Mouse (Mus musculus) myocyte (in vitro differentiated cells): ENCODE results near the gene Cdkn2a. TPM values are rescaled to one million over a fixed set of nuclear protein-coding genes. Genes with fewer than 3 reads are reported as not detected.

Experiments
- H3K27me3 ChIP-seq: one replicate; pipeline ENCODE4 v1.6.1; 2011; ENCODE audit not compliant: control insufficient read depth, insufficient read depth, insufficient read length
- H3K36me3 ChIP-seq: one replicate; pipeline ENCODE4 v1.6.1; 2011; ENCODE audit not compliant: control insufficient read depth, insufficient read depth
- H3K4me2 ChIP-seq: one replicate; pipeline ENCODE4 v1.6.1; 2011; ENCODE audit warnings: low read depth, control low read depth
- H3K4me3 ChIP-seq: one replicate; pipeline ENCODE4 v1.5.1; 2011; ENCODE audit warnings: mild to moderate bottlenecking, control low read depth, moderate library complexity
- H3K79me2 ChIP-seq: one replicate; pipeline ENCODE4 v1.6.1; 2011; ENCODE audit not compliant: control insufficient read depth, insufficient read depth
- H3ac ChIP-seq: one replicate; pipeline ENCODE4 v1.6.1; 2011; ENCODE audit not compliant: control insufficient read depth, insufficient read length
- CEBPB ChIP-seq: IDR thresholded peaks from 2 replicates; pipeline ENCODE4 v1.6.1; 2011; ENCODE audit warnings: mild to moderate bottlenecking, moderate library complexity; ENCODE audit not compliant: poor library complexity, insufficient read depth, severe bottlenecking
- E2F4 ChIP-seq: IDR thresholded peaks from one replicate; pipeline ENCODE4 v1.6.1; 2011; ENCODE audit warnings: mild to moderate bottlenecking, control low read depth, moderate library complexity; ENCODE audit not compliant: insufficient read depth
- MAX ChIP-seq: IDR thresholded peaks from one replicate; pipeline ENCODE4 v1.6.1; 2011; ENCODE audit warnings: low read depth, mild to moderate bottlenecking, control low read depth
- MYOD1 ChIP-seq, 3 experiments: IDR thresholded peaks; one replicate each; pipeline ENCODE4 v1.6.1; 2011; ENCODE audit warnings: control low read depth in 2 of 3, low read depth in 2 of 3, mild to moderate bottlenecking in 2 of 3, moderate library complexity in 1 of 3; ENCODE audit not compliant: insufficient read length in 2 of 3, control insufficient read depth in 1 of 3
- MYOG ChIP-seq, 3 experiments: IDR thresholded peaks; one replicate each; pipeline ENCODE4 v1.6.1; 2011; ENCODE audit warnings: control low read depth in 2 of 3, low read depth in 2 of 3, mild to moderate bottlenecking in 2 of 3; ENCODE audit not compliant: insufficient read length in 2 of 3, control insufficient read depth in 1 of 3, insufficient read depth in 1 of 3
- POLR2A ChIP-seq: IDR thresholded peaks from one replicate; pipeline ENCODE4 v1.6.1; 2011; ENCODE audit warnings: low read depth, mild to moderate bottlenecking, control low read depth, moderate library complexity; ENCODE audit not compliant: insufficient read length
- POLR2AphosphoS2 ChIP-seq: IDR thresholded peaks from one replicate; pipeline ENCODE4 v1.6.1; 2011; ENCODE audit warnings: low read depth, control low read depth; ENCODE audit not compliant: insufficient read length
- REST ChIP-seq: IDR thresholded peaks from one replicate; pipeline ENCODE4 v1.6.1; 2011; ENCODE audit warnings: mild to moderate bottlenecking, control low read depth, moderate library complexity; ENCODE audit not compliant: insufficient read depth, insufficient read length
- SRF ChIP-seq: IDR thresholded peaks from one replicate; pipeline ENCODE4 v1.6.1; 2011; ENCODE audit warnings: low read depth; ENCODE audit not compliant: control insufficient read depth, insufficient read length
- TCF12 ChIP-seq: IDR thresholded peaks from one replicate; pipeline ENCODE4 v1.6.1; 2011; ENCODE audit warnings: mild to moderate bottlenecking, control low read depth; ENCODE audit not compliant: poor library complexity, insufficient read depth, severe bottlenecking
- TCF3 ChIP-seq: IDR thresholded peaks from one replicate; pipeline ENCODE4 v1.6.1; 2011; ENCODE audit warnings: low read depth, control low read depth; ENCODE audit not compliant: insufficient read length
- USF1 ChIP-seq: IDR thresholded peaks from one replicate; pipeline ENCODE4 v1.6.1; 2011; ENCODE audit warnings: low read depth, mild to moderate bottlenecking, control low read depth, moderate library complexity
- polyA plus RNA-seq: library from polyadenylated mRNA; unstranded; fragments of >200 nt; fragmentation: generic; extraction: Trizol; gene quantifications from one replicate; pipeline ENCODE4 v1.2.1, GENCODE M21; 2012; ENCODE audit warnings: missing spikeins

The Cdkn2a gene
- polyA plus RNA-seq, 1 experiment: not detected

- Histone ChIP-seq H3K36me3 (no peaks in the 10 kb centered on the region), H3K4me3 (no peak overlapping the region), H3K4me2 (no peak overlapping the region), H3ac (no peak overlapping the region), H3K27me3 (no peaks in the 10 kb centered on the region), H3K79me2 (no peaks in the 10 kb centered on the region)
- TF ChIP-seq CEBPB: no peak
- no peak for TF ChIP-seq MYOG (IDR thresholded peaks at IDR 0.05; ENCODE audit: control insufficient read depth in 1 of 3, insufficient read depth in 1 of 3, insufficient read length in 2 of 3, low read depth in 2 of 3)
- TF ChIP-seq MYOD1 (IDR thresholded peaks at IDR 0.05; ENCODE audit: control insufficient read depth in 1 of 3, insufficient read length in 2 of 3, low read depth in 2 of 3): no peak
- no peak for TF ChIP-seq MAX
- TF ChIP-seq USF1: no peak
- no peak for TF ChIP-seq POLR2AphosphoS2
- TF ChIP-seq TCF3: no peak
- TF ChIP-seq E2F4: no peak
- TF ChIP-seq SRF: no peak
- no peak for TF ChIP-seq REST
- no peak for TF ChIP-seq POLR2A
- TF ChIP-seq TCF12: no peak
Observed at GRCm38 (mm10) chr4:89302129-89302528, 7.7 kb upstream of the Cdkn2a start.

GRCm38 (mm10) chr4:89299721-89300120, 5.3 kb upstream of the Cdkn2a start:
- H3K4me2 ChIP-seq: no peak overlapping the region
- no peaks in the 10 kb centered on the region for H3K79me2 ChIP-seq
- no peak overlapping the region for H3ac ChIP-seq
- no peaks in the 10 kb centered on the region for H3K27me3 ChIP-seq
- no peaks in the 10 kb centered on the region for H3K36me3 ChIP-seq
- TF ChIP-seq SRF: no peak
- TF ChIP-seq MYOG (IDR thresholded peaks at IDR 0.05; ENCODE audit: control insufficient read depth in 1 of 3, insufficient read depth in 1 of 3, insufficient read length in 2 of 3, low read depth in 2 of 3): no peak
- no peak for TF ChIP-seq TCF12
- no peak for TF ChIP-seq POLR2AphosphoS2
- TF ChIP-seq CEBPB: no peak
- TF ChIP-seq TCF3: no peak
- H3K4me3 ChIP-seq: no peak overlapping the region

GRCm38 (mm10) chr4:89295441-89296220, 1.2 kb upstream of the Cdkn2a start:
- no peaks in the 10 kb centered on the region for H3K36me3 ChIP-seq
- no peaks in the 10 kb centered on the region for H3K79me2 ChIP-seq
- TF ChIP-seq SRF (no peak), E2F4 (no peak), POLR2A (no peak), CEBPB (no peak)
- H3K4me3 ChIP-seq: no peak overlapping the region
- H3K4me2 ChIP-seq: no peak overlapping the region
- no peaks in the 10 kb centered on the region for H3K27me3 ChIP-seq
- no peak overlapping the region for H3ac ChIP-seq

- no peak for TF ChIP-seq MYOD1 (IDR thresholded peaks at IDR 0.05; ENCODE audit: control insufficient read depth in 1 of 3, insufficient read length in 2 of 3, low read depth in 2 of 3)
- TF ChIP-seq TCF12: no peak
- TF ChIP-seq USF1: no peak
- no peak for TF ChIP-seq REST
- no peak for TF ChIP-seq POLR2A
- H3K4me2 ChIP-seq: no peak overlapping the region
- H3K27me3 ChIP-seq: no peaks in the 10 kb centered on the region
- H3K79me2 ChIP-seq: no peaks in the 10 kb centered on the region
- H3ac ChIP-seq: no peak overlapping the region
- no peak overlapping the region for H3K4me3 ChIP-seq
- no peaks in the 10 kb centered on the region for H3K36me3 ChIP-seq
Observed at GRCm38 (mm10) chr4:89294091-89294485, 365 bp downstream of the Cdkn2a start.

- no peak for TF ChIP-seq E2F4
- no peak for TF ChIP-seq CEBPB
- TF ChIP-seq POLR2AphosphoS2: no peak
- no peak for TF ChIP-seq MAX
- no peak for TF ChIP-seq MYOG (IDR thresholded peaks at IDR 0.05; ENCODE audit: control insufficient read depth in 1 of 3, insufficient read depth in 1 of 3, insufficient read length in 2 of 3, low read depth in 2 of 3)
- no peak for TF ChIP-seq USF1
- TF ChIP-seq SRF: no peak
- no peak for TF ChIP-seq REST
- TF ChIP-seq MYOD1 (IDR thresholded peaks at IDR 0.05; ENCODE audit: control insufficient read depth in 1 of 3, insufficient read length in 2 of 3, low read depth in 2 of 3): no peak
- H3K4me3 ChIP-seq: no peak overlapping the region
- H3K27me3 ChIP-seq: no peaks in the 10 kb centered on the region
Observed at GRCm38 (mm10) chr4:89293516-89293915, 937 bp downstream of the Cdkn2a start.

GRCm38 (mm10) chr4:89289028-89289427, 5.4 kb downstream of the Cdkn2a start:
- Histone ChIP-seq H3K36me3 (no peaks in the 10 kb centered on the region), H3ac (no peak overlapping the region), H3K27me3 (no peaks in the 10 kb centered on the region), H3K4me2 (no peak overlapping the region), H3K4me3 (no peak overlapping the region), H3K79me2 (no peaks in the 10 kb centered on the region)
- TF ChIP-seq POLR2A (no peak), POLR2AphosphoS2 (no peak), MYOD1 (IDR thresholded peaks at IDR 0.05; ENCODE audit: control insufficient read depth in 1 of 3, insufficient read length in 2 of 3, low read depth in 2 of 3) (no peak), SRF (no peak), CEBPB (no peak), REST (no peak), TCF3 (no peak), USF1 (no peak), MAX (no peak), E2F4 (no peak), TCF12 (no peak), MYOG (IDR thresholded peaks at IDR 0.05; ENCODE audit: control insufficient read depth in 1 of 3, insufficient read depth in 1 of 3, insufficient read length in 2 of 3, low read depth in 2 of 3) (no peak)

More at GRCm38 (mm10) chr4:89293516-89293915, 937 bp downstream of the Cdkn2a start:
- no peaks in the 10 kb centered on the region for H3K79me2 ChIP-seq
- H3K4me2 ChIP-seq: no peak overlapping the region
- no peaks in the 10 kb centered on the region for H3K36me3 ChIP-seq
- no peak overlapping the region for H3ac ChIP-seq
